Mouse (Mus musculus) mature B cell (primary cell): ENCODE measurements at regions not wholly inside any gene's neighbourhood (a gene's known extent, or its start where the extent isn't known, plus 50 kb on each side); places are given as distances from the start of the nearest gene placed in this dataset.

Experiments
- in situ Hi-C: fragments of 300-500 bp; cut with MboI; formaldehyde crosslinking; loops from 2 replicates; pipeline ENCODE4 v1.14.3; 2019

DNA sequence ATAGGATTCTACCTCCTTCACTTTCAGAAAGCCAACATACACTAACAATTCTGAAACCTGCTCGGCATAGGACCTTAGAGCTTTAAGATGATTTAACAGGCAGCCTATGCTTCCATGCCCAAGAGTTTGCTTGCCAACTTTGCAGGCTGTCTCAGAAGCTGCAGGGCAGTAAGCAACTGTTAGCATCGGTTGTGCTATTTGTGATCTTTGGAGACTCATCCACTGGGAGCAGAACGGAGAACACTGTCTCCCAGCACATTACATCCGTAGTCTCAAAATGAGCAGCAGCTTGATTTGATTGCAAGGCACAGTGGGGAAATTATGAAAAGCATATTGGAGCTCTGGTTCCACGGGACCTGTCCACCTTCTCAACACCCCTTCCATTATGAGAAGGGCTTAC lies 108.5 kb upstream of the Pter start:
- in situ Hi-C loops = no loop called here

GRCm38 (mm10) chr2:12825902-12826301 lies 97.9 kb upstream of the Pter start:
- in situ Hi-C loops = no loop called here

DNA sequence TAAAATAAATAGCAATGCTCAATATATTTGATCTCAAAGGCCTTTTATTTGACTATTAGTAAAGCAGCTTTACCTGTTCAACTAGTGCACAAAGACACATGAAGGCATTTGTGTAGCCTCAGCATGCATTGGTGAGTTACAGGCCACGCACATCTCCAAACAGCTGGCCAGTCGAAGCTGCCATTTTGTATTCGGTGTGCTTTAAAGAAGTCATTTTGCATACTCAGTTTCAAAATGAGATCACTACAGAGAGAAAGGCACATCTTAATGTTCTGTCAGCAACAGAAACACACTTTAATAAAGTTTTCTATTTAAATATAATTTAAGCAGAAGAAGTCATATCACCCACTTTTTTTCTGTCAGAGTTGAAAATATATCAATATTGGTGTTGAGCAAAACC lies 90.3 kb upstream of the Pter start:
- in situ Hi-C loops = no loop called here

DNA sequence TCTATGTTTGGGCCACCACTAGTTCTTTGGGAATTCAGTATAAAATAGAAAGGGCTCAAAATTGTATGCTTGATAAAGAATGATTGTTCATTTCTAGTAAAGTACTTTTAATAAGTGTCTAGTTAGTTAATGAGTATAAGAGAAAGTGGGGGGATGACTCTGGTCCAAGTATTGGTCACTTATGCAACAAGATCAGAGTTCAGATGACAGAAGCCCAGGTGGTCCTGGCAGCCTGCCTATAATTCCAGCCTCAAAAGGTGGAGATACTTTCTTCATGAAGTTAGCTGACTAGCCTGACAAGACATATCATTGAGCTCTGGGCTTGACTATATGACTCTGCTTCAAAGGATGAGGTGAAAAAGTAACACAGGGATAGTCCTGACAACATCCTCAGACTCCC lies 57.3 kb upstream of the Pter start:
- in situ Hi-C loops = no loop called here

DNA sequence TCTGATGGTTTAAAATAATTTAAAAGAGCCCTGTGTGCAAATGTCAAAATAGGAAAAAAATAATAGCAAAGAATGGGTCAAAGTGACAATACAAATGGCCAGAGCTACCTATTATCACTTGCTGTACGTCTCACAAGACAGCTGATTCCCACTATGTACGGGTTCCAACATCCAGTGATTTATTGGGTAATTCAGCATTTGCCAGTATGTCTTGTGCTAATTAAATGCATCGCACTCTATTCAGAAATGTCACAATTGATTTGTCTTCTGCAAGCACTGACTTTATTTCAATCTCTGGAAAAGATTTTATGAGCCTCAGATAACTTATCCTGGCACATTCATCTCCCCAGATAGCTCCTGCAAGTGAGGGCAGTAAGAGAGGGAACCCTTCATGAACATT lies 55.1 kb upstream of the Pter start:
- in situ Hi-C loops = no loop called here
